Mouse (Mus musculus): ENCODE data around the gene Cst11. TPM values are rescaled to one million over a fixed set of nuclear protein-coding genes. Genes with fewer than 3 reads are reported as not detected.

Gene Cst11
- total RNA-seq, 4 experiments from 2014 or later: not detected

Other genes with a start within 250 kb of the Cst11 start
- gene Nxt1, start 98.9 kb downstream of the Cst11 start, total RNA-seq (2022): 10 to 100 TPM; 10.7 to 13.1 (median 11.9) TPM
- 10 to 100 TPM; 26.8 to 30.6 (median 29.2) TPM for gene Gzf1, start 90.5 kb downstream of the Cst11 start, total RNA-seq (2022)
- gene Napb, start 39.0 kb downstream of the Cst11 start, total RNA-seq (2022): 100 to 1,000 TPM; 311 to 359 (median 347) TPM
- gene Cstl1, start 21.1 kb downstream of the Cst11 start, total RNA-seq (2022): under 1 TPM in 1 of 4 experiments, not detected in 3; 0.78 TPM
- gene 8030411F24Rik, start 10.5 kb upstream of the Cst11 start, total RNA-seq (2022): not detected
- 1 to 10 TPM; 4.9 to 9.9 (median 7.6) TPM for gene Cst12, start 17.9 kb upstream of the Cst11 start, total RNA-seq (2022)
- gene Cst8, start 27.3 kb upstream of the Cst11 start, total RNA-seq (2022): not detected
- gene Cst13, start 48.6 kb upstream of the Cst11 start, total RNA-seq (2022): not detected
- not detected for gene Cst9, start 63.6 kb upstream of the Cst11 start, total RNA-seq (2022)
- not detected for gene 9230104L09Rik, start 93.5 kb upstream of the Cst11 start, total RNA-seq (2022)
- 1,000 to 10,000 TPM; 2,002 to 3,250 (median 2,603) TPM for gene Cst3, start 104.2 kb upstream of the Cst11 start, total RNA-seq (2022)
- not detected for gene Gm1330, start 231.8 kb upstream of the Cst11 start, total RNA-seq (2022)
- not detected for gene Gm10750, start 245.7 kb upstream of the Cst11 start, total RNA-seq (2022)